Mouse (Mus musculus) frontal cortex, postnatal 14 days (tissue): ENCODE results near the gene Efcab5.
A peak's percentile ranks its signal among the peaks of the same experiment; 100 is the strongest.
"Not testable (repeated sequence)": the region's sequence is repeated elsewhere in the genome, so short reads cannot be mapped to it uniquely, and the experiment has no call there.

Source experiments
- DNase-seq, 2 experiments: peaks; one replicate each; pipeline ENCODE4 v3.0.0; 2022; ENCODE audit warnings: low spot score in 2 of 2

Gene Efcab5

DNA sequence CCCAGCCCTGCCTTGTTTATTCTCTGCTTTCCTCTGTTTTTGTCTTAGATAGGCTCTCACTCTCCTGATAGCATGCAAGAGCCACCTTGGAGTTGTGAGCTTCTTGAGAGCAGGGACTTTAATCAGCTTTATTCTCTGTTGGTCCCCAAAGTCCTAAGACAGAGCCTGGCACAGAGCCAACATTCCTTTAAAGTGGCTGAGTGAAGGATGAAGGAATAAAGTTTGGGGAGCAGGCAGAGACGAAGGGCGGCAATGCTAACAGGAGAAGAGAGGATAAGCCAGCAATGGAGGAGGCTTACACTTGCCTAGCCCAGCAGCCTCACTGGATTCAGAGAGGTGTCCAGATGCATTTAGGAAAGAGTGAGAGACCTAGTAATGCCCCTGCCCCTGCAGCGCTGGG, 92.2 kb downstream of the Efcab5 start:
- no peak for DNase-seq

DNA sequence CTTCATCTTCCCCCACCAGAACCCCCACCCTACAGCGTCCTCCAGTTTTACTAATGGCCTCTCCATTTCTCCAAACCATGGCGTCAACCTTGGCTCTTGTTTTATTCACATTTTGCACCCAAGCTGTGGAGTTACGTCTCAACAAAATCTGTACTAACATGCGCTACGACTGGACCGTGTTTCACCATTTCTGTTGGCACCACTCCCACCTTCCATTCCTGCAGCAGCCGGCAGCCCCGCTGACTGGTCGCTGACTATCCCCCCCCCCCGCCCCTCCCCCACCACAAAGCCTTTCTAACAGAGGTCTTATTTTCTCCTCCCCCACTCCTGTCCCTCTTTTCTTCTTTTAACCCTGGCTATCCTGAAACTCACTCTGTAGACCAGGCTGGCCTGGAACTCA, 93.6 kb downstream of the Efcab5 start:
- DNase-seq: no peak

DNA sequence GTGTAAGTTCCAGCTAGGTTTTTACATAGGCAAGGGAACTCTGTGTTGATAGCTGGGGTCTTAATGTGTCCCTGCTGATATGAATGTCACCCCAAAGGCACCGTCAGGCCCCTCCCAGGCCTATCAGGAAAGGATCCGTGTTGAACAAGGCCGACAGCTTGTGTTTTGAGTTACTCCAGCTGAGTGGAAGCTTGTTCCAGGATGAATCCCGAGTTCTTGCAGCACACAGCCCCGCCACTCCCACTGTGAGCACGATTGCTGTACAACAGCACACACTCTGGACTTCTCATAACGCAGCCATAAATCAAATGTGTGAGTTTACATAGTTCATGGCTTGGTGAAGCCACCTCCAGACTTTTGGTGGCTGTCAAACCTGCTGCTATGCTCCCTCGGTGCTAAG, 94.6 kb downstream of the Efcab5 start:
- DNase-seq: no peak

DNA sequence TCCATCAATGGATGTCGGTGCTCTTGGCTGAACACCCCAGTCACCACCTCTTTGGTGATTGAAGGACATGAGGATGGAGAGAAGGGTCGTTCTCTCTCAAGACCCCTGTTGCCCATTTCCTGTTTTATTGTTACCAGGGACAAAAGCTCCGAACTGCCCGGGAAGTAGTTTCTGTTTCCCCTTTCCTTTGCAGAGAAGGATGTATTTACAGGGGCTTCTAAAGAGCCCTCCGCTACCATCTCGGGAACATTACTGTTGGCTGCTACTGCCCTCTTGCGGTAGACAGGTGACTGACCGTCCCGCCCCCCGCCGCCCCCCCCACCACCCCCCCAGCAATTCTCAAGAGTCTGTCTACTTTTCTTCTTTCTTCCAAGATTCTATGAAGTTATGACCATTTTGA, 95.6 kb downstream of the Efcab5 start:
- DNase-seq: no peak

DNA sequence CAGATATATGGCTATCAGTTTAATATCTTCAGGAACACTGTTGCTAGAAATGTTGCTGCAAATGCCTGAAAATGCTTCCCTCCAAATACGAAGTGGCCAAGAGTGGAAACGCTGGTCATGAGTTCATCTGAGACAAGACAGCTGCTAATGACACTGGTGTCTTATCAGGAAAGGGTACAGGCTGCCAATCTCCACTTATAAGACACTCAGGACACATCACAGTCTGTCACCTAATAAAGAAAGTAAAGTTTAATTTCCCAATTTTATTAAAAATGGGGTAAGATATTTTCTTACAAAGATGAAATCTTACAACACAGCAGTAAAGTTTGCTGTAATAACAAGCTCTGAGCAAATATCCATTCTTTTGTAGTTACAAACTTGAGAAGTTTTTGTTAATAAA, 99.6 kb downstream of the Efcab5 start:
- DNase-seq: no peak

DNA sequence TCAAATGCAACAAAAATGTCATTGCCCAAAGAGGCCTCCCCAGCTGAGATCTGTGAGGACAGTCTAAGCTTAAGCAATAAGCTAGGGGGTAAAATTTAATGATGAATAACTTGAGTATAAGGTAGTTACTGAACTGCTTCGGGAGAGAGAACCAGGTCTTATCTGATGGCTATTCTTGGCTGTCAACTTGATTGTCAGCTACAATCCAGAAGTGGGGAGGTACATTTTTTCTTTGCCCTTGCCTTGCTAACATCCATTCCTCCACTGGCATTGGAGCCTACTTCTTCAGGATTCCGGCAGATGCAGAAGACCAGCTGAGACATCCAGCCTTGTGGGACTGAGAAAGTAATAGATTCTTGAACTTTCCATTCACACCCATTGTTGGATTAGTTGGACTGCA, 101.8 kb downstream of the Efcab5 start:
- DNase-seq: no peak

DNA sequence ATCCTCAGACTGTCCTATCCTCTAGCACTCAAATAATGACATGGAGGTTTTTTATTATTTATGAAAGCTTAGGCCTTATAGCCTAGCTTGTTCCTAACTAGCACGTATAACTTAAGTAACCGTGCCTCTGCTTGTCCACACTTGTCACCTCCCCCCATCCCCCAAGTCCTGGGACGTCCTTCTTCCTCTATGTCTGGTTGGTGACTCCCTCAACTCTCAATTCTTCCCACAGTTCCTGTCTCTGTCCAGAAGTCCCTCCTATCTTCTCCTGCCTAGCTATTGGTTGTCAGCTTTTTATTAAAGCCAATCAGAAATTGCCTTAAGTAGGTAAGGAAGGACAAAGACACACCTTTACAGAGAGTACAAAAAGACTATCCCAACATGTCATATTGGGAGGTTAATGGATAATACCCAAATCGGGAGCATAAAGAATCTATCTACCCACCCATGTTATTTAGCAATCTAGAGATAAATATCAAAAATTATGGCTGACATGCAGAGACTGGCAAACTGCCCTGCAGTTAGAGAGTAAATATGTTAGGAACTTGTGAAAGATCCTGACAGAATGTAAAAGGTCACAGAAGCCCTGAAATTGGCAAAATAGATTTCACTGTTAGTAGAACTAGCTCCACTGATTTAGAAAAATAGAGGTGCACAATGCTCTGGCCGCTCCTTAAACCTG, 104.6 kb downstream of the Efcab5 start:
- no peak for DNase-seq

DNA sequence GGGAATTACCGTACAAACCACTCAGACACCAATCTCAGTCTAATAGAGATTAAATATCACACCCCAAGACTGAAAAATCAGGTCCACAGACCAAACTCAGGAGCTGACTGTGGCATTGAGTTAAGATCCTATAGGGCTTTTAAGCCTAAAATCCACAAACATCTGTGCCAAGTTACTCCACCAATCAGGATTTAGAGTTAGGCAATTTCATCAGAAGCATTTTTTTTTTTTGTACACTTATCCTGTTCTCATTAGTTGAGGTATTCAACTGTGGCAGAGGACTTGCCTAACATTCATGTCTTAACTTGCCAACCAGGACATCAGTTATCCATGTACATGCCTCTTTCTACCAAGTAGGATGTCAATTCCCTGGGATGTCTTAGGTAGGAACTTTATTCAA, 109.4 kb downstream of the Efcab5 start:
- no peak for DNase-seq

DNA sequence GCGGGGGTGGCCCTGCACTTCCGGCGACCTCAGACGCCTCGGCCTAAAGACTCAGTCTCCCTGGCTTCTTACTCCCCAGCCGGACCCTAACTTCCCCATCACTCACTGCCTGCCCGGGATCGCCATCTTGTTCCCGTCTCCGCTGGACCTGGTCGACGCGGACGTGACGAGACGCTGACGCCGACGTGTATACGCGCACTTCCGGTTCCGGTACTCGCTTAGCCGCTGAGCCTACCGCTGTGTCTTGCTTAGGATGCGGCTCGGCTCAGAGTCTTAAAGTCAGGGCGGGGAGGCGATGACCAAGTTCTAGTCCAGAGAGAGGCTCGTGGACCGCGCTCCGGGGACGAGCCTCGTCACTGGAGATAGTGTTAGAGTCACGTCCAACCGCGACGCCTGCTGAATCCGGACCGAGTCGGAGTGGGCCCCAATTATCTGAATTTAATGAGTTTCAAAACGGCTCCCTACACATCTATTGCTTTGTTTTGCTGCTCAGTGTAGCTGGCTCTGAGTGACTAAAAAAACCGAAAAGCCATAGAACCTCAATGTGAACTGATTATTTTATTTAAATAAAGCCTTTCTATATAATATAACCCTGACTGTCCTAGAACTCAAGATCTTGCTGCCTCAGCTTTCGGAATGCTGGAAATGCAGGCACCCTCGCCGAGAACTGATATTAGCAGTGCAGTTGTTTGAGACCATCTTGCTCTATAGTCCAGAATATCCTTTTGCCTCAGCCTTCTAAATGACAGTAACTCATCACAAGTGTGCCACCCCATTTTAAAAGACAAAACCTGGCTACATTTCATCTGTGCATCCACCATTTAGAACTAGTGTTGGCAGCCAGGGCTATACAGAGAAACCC, 110.3 kb downstream of the Efcab5 start, which contains the start of gene Nsrp1:
Gene Nsrp1 (minus strand): TSS at position 163 of the 862 bp plus-strand sequence.
- DNase-seq: peak; percentile 86 to 89

DNA sequence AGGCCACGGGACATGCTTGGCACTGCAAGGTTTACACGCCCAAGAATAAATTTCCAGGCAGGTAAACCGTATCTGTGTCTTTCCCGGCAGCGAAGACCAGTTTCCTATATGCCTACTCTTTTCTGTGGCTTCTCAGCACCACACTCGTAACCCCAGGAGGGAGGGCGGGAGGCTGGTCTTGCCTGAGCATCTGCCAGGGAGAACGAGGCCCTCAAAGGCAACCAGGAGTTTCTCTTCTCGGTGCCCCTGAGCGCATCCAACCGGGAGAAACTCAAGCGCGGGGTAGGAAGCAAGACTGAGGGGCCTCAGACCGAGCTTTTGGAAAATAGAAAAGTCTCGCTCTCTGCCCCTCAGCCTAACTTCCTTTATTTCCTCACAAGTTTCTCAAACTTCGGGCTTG, 111.0 kb downstream of the Efcab5 start:
- DNase-seq: no peak

DNA sequence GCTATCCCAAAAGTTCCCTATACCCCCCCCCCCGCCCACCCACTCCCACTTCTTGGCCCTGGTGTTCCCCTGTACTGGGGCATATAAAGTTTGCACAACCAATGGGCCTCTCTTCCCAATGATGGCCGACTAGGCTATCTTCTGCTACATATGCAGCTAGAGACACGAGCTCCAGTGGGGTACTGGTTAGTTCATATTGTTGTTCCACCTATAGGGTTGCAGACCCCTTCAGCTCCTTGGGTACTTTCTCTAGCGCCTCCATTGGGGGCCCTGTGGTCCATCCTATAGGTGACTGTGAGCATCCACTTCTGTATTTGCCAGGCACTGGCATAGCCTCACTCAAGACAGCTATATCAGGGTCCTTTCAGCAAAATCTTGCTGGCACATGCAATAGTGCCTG, 111.4 kb downstream of the Efcab5 start:
- DNase-seq: not testable (repeated sequence)

DNA sequence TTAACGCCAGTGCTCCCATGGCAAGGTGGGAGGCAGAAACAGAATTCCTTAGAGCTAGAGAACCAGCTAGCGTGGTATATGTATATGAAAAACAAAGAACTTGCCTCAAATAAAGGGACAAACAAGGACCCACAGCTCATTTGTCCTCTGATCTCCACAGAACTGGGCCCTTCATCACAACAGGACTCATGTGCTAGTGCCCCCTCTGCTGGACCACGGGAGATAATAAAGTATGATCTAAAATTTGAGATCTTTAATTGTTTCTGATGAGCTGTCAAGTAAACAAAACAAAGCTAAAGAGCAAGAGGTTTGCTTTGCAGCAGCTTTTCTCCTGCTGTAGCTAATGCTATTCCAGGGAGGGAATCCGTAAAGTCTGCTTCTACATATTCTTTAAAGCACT, 118.0 kb downstream of the Efcab5 start:
- no peak for DNase-seq

DNA sequence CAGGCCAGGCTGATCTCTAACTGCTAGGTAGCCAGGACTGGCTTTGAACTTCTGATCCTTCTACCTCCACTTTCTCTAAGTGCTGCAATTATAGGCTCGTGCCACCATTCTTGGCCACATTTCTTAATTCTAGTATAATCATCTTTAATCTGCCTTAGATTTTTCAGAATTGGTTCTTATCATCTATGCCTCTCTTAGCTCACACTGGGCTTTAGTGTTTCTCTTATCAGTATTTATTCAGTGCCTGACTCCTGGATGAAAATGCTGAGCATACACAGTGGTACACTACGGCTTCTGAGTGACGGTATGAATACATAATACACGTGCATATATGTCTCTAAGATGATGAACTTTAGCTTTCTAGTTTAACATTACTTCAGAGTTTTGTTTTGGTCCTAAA, 119.9 kb downstream of the Efcab5 start:
- DNase-seq: no peak

DNA sequence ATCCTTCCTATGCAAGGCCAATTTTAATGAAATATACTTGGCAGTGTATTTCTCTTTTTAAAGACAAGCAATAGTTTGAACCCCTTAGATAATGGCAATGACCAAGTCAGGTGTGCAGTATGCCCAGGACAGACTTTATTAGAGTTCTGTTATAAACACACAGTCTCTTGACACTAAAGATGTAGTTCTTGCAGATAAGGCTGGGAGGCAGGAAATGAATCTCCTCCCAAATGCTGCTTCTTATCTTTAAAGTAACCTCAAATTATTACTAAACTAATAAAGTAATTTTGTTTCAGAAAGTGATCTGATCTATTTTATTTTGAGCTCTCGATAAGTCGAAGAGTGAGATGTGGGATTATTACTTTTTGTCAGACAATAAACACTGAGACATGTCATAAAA, 125.4 kb downstream of the Efcab5 start:
- DNase-seq: no peak

DNA sequence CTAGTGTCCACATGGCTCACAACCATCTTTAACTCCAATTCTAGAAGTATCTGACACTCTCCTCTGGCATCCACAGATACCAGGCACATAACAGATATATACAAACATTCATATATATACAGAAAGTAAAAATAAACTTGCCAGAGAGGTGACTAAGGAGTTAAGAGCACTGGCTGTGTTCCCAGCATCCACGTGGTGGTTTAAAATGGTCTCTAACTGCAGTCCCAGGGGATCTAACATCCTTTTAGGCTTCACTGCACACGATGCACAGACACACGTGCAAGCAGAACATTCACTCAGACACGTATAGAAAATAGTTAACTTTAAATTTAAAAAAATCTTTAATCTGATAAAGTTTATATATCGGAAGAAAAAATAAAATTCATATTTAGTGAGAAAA, 126.8 kb downstream of the Efcab5 start:
- DNase-seq: no peak

DNA sequence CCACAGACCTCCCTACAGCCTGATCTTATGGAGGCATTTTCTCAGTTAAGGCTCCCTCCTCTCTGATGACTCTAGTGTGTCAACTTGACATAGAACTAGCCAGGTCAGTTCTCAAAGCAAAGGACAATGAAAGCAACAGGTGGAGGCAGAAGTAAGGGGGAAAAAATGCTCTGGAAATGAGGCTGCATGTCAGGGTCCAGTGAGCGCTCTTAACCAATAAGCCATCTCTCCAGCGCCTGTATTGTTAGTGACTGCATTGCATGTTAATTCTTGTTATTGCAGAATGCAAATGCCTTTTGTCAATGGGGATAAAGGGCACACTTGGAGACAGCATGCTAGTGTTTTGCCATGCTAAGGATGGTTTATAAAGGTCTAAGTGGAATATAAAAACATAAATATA, 146.0 kb downstream of the Efcab5 start:
- no peak for DNase-seq

DNA sequence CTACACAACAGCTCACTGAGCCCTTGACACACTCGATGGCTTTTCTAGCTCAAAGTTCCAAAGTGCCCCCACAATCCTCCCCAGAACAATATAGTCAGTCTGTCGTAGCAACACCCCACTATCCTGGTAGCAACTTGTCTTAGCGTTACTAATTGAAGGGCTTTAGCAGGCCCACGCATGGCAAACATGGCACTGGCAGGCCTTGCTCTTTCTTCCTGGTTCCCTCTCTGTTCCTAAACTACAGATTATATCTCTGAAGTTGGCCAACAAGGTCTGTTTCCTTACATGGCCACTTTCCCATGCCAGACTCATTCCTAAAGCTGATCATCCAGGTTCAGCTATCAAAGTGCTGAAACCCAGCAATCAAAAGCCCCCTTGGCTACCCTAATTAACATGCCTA, 146.9 kb downstream of the Efcab5 start:
- DNase-seq: no peak
